Mouse (Mus musculus) R1 (cell line): ENCODE measurements around the gene Krt86.
A peak's percentile ranks its signal among the peaks of the same experiment; 100 is the strongest.
"Not testable (repeated sequence)": the region's sequence is repeated elsewhere in the genome, so short reads cannot be mapped to it uniquely, and the experiment has no call there.

Source experiments
- DNase-seq: peaks from one replicate; pipeline ENCODE4 v3.0.0-alpha.2; 2018; ENCODE audit warnings: low read depth, low spot score

Krt86 gene

DNA sequence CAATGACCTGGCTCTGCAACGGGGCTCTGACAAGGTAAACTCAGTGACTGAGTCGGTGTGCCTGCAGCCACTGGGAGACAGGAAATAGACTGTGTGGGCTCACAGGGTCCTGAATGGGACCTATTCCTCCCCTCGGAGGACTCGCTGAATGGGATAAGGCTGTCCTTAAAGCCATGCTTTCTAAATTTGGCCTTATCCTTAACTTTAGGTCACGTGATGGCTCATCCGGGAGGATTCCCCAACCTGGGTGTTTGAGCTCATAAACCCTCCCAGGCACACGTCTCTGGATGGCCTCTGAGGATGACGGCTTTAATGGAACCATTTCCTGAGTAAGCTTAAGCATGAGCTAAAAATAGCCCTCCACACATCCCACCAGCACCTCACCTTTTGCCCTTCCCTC lies 19.4 kb downstream of the Krt86 start:
- peak; percentile 41 for DNase-seq

DNA sequence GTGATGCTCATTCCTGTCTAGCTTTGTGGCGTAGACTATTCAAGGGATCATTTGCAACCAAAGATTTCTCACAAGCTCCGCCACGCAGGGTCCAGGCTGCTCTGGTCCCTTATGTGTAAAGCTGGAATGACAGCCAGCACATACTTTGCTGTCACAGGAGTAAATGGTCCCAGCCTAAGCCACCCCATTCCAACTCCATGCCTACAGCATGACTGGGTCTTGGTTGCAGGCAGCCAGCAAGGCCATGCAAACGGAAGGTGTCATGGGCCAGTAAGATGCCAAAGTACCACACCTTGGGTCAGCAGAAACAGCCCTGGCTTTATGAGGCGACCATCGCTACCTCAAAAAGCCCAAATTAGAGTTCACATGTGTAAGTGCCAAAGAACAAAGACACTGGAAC lies 20.4 kb downstream of the Krt86 start:
- DNase-seq = no peak

DNA sequence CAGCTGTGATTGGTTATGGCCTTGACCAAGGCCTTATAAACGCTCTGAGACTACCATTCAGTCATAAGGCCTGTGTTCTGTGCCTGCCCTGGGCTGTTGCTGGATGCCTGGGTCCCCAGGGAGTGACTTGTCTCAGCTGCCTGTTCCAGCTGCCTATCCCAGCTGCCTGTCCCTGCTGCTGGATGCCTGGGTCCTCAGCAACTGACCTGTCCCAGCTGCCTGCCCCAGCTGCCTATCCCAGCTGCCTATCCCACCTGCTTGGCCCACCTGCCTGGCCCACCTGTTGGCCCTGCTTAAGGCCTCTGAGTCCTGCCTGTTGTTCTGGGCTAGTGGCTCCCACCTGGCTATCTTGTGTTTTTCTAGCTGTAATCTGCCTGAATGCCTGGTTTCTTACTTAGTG lies 20.9 kb downstream of the Krt86 start:
- no peak for DNase-seq

DNA sequence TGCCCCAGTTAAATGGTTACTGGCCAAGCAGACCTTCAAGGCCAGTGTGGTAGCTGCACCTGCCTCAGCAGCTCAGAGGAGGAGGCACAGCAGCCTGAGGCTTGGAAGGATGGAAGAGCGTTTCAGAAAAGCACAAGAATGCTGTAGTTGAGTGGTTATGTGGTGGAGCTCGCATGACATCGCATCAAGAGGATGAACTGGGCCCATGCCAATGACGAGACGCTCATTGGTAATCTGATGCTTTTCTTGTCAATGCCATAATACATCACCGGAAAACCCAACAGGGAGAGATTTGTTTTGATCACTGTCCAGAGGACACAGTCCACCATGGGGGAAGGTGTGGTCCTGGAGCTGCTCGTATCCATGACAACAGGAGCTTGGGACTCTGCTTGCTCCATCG lies 22.0 kb downstream of the Krt86 start:
- DNase-seq = no peak

DNA sequence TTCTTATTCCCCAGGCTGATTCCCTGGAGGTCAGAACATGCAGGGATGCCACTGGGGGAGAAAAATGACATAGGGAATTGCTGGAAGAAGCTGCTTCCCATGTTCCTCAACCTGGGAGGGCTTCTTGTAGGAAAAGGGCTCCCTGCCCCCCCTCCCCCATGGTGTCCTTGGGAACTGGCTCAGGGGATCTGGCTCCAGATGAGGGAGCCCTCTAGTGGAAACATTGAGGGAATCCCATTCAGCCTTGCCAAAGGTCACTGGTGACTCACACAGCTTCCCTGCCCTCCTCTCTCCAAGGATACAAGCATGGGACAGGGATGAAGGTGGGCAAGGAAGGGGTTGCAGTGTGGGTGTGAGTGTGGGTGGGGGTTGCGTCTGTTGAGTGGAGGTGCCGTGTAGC lies 23.9 kb downstream of the Krt86 start:
- DNase-seq = peak; percentile 66

DNA sequence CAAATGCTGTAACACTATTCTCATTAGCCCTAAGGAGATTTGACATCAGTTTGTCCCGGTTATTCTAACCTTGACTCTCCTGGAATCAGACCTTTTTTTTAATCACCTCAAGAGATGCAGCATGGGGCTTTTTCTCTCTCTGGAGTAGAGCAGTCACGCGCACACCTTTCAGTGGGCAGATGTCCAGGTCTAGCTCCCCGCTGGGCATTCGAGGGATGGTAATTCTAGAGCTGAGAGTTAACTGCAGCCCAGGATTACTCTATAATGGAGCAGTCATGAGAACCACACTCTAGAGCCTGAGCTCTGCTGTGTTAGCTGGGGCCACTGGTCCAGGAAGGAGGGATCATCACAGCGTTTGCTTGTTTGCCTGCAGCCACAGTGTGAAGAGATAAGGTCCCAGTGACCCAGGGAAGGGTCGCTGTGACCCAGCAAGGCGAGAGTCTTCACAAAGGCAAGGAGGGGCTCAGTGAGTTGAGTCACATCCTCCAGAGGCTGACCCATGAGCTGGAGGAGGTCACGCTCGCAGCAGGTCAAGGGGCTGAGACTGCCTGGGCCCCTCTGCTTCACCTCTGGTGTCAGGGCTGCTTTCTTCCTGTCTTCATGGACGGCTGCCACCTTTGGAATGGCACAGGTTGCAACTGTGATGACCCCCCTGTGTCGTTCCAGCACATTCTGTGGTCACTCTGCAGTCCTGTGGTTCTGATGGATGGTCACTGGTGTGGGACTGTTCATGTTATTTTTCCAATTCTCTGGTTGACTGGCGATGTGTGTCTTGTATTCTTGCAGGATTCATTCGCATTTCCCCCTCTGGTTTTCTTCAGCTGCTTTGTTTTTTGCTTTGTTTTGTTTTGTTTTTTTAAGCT lies 33.8 kb downstream of the Krt86 start:
- DNase-seq = no peak

DNA sequence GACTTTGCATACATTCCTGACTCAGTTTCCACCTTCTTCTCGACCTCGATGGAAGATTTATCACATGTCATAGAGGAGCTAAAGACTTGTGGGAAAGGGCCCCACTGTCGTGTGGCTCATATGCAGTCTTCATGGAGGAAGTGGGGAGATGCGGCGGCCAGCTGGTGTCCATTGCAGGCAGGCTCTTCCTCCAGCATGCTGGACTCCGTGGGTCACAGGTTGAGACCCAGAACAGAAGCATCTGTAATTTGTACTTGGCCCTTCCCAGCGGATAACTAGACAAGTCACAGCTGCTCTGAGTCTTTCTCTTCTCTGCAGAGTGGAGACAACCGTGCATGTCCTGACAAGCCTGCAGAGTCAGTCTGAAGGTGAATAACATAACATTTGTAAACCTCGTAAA lies 35.0 kb downstream of the Krt86 start:
- DNase-seq = no peak

DNA sequence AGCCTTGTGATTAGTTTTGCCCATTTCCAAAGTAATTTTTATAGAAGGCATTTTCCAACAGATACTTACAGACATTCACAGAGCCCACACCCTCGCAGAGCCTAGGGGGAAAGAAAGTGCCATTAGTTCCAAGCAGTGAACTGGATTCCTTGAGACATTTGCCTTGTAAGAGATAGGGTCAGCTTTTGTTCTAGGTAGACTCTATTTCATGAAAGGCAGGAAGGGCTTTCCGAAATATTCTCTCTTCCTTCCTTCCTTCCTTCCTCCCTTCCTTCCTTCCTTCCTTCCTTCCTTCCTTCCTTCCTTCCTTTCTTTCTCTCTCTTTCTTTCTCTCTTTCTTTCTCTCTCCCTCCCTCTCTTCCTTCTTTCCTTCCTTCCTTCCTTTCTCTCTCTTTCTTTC lies 43.9 kb downstream of the Krt86 start, which contains the start of gene Gm49425:
Gm49425 (minus strand) TSS at position 101 of the 400 bp plus-strand sequence.
- not testable (repeated sequence) for DNase-seq

DNA sequence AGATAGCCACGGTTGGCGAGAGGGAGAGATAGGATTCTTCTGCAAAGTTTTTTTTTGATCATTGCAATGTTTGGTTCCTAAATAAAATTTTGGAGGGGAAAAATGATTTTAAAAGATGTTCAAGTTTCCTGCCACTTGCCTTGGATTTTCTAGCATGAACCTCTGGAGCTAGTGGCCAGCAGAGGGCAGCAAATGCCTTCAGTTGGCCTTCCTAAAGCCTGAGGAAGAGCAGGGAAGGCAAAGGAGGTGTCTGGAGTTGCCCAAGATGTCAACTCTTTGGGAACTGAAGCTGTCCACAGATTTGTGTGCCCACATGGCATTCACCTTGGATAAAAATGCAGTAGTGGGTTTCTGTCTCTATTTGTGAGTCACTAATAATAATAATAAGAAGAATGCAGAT lies 46.5 kb downstream of the Krt86 start:
- DNase-seq = peak; percentile 58

DNA sequence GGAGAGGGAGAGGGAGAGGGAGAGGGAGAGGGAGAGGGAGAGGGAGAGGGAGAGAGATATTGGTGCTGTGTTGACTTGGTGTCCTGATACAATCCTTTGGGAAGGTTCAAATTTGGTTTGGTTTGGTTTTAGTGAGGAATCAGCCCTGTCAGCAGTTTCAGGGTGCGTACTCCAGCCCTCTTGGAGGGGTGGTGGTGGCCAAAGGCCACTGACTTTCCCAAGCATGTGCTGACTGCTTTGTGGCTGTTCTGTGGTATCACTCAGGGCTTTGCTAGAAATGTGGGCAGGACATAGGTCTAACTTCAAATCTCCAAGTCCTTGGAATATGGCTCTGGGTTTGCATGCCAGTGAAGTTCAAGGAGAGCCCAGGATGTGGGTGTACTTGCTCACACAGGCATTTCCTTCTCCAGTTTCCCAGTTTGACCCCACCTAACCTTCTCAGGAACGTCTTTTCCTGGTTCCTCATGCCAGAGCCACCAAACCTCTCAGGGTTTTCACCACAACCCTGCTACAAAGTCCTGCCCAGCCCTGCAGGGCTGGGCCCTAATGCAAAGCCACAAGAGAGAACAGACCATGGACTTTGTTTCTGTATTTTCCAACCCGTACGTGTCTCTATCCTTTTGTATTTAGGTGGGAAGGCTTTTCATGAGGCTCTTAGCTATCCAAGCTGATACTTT lies 49.4 kb downstream of the Krt86 start:
- DNase-seq = no peak
